Mouse (Mus musculus) thymus, postnatal 0 days (tissue): Measurements from ENCODE around the gene Sike1. TPM values are rescaled to one million over a fixed set of nuclear protein-coding genes. Genes with fewer than 3 reads are reported as not detected.
A peak's percentile ranks its signal among the peaks of the same experiment; 100 is the strongest.

Experiments
- DNase-seq: peaks from one replicate; pipeline ENCODE4 v3.0.0-alpha.2; 2015; ENCODE audit warnings: low spot score
- polyA plus RNA-seq: library from polyadenylated mRNA; unstranded; fragments of >200 nt; fragmentation: Nextera tagmentation; extraction: Ambion mirVana; gene quantifications from 2 replicates; pipeline ENCODE4 v1.2.1, GENCODE M21; 2015

The Sike1 gene
- polyA plus RNA-seq, 1 experiment from 2014 or later = 65.7 TPM

DNA sequence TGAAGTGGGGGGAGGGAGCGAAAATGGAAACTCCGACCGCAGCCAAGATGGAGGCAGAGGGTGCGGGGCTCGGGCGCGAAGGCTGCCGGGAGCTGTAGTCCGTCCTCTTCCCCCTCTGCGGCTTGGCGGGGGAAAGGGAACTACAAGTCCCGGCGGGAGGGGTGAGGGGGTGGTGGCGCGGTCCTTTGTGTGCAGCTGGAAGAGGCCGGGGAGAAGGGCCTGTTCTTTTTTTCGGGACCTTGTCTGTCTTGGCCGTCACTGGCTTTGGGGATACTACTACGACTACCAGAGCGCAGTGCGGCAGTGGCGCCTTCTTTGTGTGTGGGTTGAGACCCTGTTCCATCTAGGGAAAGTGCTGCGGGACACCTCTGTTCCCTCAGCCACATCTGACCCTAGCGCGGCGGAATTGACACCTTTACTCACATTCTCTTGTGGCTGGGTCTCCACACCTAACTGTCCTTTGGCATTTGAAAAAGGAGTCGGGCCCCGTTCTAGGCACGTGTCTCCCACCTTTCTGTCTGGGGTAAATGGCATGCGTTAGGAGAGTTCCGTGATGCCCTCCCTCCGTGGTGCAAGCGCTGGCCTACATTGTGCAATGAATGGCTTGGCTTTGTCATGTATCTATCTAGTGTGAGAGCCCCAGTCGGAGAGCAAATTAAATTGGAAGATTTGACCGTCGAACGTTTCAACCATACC lies 25.6 kb downstream of the Sike1 start:
- peak; percentile 90 for DNase-seq

DNA sequence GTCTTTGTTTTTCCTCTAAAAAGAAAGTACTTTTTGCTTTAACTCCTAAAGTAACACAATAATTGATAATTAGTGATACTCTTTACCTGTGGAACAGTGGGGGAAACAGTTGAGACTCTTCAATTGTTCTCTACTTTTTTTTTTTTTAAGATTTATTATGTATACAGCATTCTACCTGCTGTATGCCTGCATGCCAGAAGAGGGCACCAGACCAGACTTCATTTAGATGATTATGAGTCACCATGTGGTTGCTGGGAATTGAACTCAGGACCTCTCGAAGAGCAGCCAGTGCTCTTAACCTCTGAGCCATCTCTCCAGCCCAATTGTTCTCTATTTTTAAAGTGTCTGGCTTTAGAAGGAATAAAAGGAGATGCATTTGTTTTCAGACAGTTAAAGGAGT lies 30.7 kb downstream of the Sike1 start:
- DNase-seq = peak; percentile 36

- no peak for DNase-seq
These were observed 44.8 kb downstream of the Sike1 start for GRCm38 (mm10) chr3:103040285-103040684.

DNA sequence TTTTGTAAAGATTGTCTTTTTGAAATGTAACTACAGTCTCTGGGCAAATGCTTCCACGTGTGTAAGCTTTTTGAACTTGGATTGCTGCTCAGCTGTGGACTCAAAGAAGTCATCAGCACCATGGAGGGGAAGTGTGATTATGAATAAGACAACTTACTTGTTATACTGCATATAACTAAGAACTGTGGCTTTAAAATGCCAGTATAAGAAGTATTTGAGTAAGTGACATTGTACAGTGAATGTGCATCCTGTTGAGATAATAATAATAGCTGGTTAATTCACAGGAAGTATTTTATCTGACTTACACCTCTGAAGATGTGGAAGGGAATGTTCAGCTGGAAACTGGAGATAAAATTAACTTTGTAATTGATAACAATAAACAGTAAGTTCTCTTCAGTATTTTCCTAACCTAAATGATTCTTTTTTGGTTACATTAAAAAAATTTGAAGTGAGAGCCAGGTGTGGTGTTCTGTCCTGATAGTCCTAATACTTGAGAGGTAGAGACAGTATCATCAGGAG lies 45.4 kb downstream of the Sike1 start:
- DNase-seq = no peak

DNA sequence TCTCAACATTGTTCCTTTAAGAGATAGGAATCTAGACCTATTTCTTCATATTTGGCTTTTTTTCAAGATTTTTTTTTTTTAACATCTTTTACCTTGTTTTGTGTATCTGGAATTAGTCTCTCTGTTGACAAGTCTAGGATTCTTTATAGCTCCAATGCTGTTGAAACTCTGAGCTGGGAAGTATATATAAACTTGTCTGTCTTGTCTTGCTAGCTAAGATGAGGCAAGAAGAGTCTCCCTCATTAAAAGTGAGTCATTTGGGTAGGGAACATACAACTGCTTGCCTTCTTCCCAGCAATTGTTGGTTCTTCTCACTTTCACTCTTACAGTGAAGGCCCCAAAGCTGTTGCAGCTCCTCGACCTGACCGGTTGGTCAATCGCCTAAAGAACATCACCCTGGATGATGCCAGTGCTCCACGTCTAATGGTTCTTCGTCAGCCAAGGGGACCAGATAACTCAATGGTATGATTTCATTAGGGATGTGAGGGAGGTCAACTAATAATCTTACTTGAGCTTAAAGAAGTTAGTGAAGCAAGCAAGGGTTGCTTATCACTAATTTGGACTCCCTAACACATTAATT lies 60.6 kb downstream of the Sike1 start:
- DNase-seq = no peak

DNA sequence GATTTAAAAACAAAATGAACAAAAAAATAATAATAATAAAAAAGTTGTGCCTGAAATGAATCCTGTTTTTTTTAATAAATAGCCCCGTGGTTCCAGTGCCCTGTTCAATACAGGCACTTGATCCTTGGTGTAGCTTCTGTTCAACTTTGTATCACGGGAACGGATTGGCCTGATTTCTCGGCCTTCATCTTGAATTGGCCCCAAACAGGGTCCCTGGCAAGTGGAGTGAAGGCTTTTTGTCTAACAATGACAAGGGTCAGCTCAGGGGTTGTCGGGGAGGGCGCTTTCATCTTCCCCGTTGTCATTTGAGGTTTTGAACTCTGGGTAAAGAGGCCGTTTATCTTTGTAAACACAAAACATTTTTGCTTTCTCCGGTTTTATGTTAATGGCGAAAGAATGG lies 62.2 kb downstream of the Sike1 start:
- DNase-seq = no peak

Other genes with a start within 250 kb of the Sike1 start
- gene Tshb, start 213.0 kb upstream of the Sike1 start, polyA plus RNA-seq = 0.46 and 0.55 TPM in 2 replicates
- gene Sycp1, start 59.6 kb upstream of the Sike1 start, polyA plus RNA-seq = not detected in 2 replicates
- not detected in 2 replicates for gene Nr1h5, start 31.6 kb upstream of the Sike1 start, polyA plus RNA-seq
- 227 and 243 TPM in 2 replicates for gene Csde1, start 24.7 kb downstream of the Sike1 start, polyA plus RNA-seq
- gene Nras, start 62.6 kb downstream of the Sike1 start, polyA plus RNA-seq = 80.7 and 88.1 TPM in 2 replicates
- gene Ampd1, start 78.3 kb downstream of the Sike1 start, polyA plus RNA-seq = 20.8 and 22.8 TPM in 2 replicates
- gene Dennd2c, start 106.9 kb downstream of the Sike1 start, polyA plus RNA-seq = 7.4 and 7.8 TPM in 2 replicates
- gene Bcas2, start 175.9 kb downstream of the Sike1 start, polyA plus RNA-seq = 168 and 172 TPM in 2 replicates